Mouse (Mus musculus) heart, adult 18-20 months (tissue): ENCODE measurements around the gene Anapc10. TPM values are rescaled to one million over a fixed set of nuclear protein-coding genes. Genes with fewer than 3 reads are reported as not detected.
"Not testable (repeated sequence)": the region's sequence is repeated elsewhere in the genome, so short reads cannot be mapped to it uniquely, and the experiment has no call there.

Experiments used
- DNase-seq, 2 experiments: peaks; one replicate each; pipeline ENCODE4 v3.0.0; 2021 to 2022; ENCODE audit warnings: mixed read lengths in 1 of 2
- long read RNA-seq, 2 experiments: library from polyadenylated mRNA; stranded (forward); transcript quantifications; one replicate each; pipeline ENCODE4 v2.0.0; 2021
- total RNA-seq, 2 experiments: library from RNA; stranded (reverse); gene quantifications; 2 replicates each; pipeline ENCODE4 v1.2.3; 2021

The Anapc10 gene
- total RNA-seq = 1 to 10 TPM; 4.4 to 5.5 TPM
- long read RNA-seq, experiment 1, partial matches to known transcripts = 2 of 6 reads
- long read RNA-seq, experiment 1, other reads (novel, unspliced or antisense) = 3 of 6 reads
- long read RNA-seq, experiment 2, partial matches to known transcripts = 0 of 4 reads
- long read RNA-seq, experiment 2, other reads (novel, unspliced or antisense) = 2 of 4 reads

DNA sequence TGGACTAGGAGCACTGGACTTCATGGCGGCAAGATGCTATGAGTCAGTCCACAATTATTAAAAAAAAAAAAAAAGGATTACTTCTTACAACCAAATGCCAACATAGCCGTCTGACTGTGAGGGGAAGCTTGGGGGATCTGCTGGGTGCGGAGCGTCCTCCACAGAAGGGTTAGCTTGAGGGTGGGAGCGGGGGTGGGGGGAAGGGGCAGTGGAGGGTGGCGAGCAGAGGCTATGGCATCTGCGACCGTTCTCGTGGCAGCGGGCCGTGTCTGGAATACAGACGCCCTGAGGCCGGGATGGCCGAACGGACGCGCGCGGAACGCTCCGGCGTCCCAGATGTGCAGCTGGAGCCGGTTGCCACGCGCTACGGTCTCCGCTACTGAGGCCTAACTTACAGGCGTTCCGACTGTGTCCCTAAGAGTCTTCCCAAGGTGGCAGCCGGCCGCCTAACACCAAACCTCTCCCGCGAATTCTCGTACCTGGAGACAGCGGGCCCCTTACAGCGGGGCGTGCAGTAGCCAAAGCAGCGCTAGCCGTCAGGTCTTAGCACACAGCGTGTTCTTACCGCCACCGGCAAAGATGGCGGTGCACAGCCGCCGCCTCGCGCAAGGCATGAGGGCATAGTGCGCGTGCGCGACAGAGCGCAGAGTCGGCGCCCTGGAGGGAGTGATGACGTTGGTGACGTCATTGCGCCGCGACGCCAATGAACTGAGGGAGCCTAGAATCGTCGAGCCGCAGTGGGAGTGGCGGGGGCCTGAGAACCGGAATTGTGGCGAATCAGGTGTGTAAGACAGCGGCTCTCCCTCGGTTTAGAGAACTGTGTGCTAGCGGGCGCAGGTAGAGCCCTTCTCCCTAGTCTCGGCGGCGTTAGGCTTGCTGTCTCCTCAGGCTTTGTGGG lies at the start of gene Anapc10, which contains the start of gene Abce1:
TSS of gene Anapc10 (plus strand) at position 757 of the 898 bp plus-strand sequence.
TSS of gene Abce1 (minus strand) at position 677 of the 898 bp plus-strand sequence.
- peak; percentile 98 for DNase-seq

DNA sequence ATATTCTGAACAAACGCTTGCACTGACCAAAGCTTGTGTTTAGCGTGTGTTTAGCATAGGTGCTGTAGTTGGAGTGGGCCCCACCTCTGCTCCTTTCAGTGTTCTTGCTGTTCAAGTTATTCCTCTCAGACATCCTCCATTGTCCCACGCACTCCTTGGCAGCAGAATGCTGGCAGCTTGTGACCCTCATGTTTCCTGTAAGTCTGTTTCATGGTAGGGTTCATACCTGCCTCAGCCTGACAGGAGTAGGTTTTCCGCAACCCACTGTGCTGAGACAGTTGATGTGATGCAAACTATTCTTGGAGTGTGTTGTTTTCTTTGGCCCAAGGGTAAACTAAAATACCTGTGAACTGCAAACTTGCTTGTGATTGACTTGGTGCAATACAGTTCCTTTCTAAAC lies 35.2 kb upstream of the Anapc10 start:
- DNase-seq = no peak

DNA sequence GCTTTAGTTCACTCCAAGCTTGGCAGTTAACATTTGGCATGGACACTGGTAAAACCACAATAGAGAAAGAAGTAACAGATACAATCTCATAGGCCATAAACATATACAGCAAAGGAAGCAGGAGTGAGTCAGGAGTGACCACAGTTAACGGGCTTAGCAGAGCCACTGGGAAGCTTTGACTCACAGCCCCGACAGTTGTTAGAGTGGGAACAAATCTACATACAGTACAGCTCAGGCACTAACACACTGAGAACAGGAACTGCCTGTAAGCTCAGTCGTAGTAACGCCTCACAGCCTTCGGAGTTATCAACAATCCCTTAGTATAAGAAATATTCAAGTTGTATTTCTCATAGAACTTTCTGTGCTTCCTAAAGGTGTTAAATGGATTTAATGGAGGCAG lies 32.6 kb upstream of the Anapc10 start:
- DNase-seq = no peak

DNA sequence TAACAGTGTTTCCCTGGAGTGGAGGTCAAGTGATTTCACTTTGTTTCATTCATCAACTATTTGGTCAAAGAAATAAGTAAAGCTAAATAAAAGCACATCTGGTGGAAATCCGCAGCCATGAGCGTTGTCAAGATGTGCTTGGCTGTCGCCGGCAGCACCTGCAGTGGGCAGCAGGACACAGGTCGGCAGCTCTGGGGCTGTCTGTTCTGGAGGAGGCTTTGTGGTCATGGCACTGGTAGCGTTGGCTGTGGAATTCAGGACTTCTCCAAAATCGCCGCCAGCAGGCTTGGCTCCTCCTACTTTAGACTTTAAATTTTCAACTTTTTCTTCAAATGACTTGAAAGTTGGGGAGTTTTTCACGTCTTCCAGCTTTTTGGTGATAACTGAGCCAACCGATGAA lies 31.5 kb upstream of the Anapc10 start:
- DNase-seq = not testable (repeated sequence)

- DNase-seq = peak; percentile 27 to 39
Measured at GRCm38 (mm10) chr8:79680555-79680954, 31.1 kb upstream of the Anapc10 start.

- DNase-seq = peak in 1 of 2 experiments; percentile 12
Measured at GRCm38 (mm10) chr8:79680965-79681364, 30.7 kb upstream of the Anapc10 start.

DNA sequence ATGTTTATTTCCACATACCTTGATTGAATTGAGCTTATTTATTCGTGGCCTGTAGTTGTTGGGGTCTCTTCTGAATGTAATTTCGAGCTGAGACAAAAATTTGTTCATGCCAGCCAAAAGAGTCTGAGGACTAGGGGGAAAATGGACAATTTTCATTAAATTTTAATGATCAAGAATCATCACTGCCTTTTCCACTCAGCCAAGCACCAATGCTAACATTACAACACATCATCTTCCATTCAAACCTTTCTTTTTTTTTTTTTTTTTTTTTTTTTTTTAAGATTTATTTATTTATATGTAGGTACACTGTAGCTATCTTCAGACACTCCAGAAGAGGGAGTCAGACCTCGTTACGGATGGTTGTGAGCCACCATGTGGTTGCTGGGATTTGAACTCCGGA lies 25.7 kb upstream of the Anapc10 start:
- not testable (repeated sequence) for DNase-seq

DNA sequence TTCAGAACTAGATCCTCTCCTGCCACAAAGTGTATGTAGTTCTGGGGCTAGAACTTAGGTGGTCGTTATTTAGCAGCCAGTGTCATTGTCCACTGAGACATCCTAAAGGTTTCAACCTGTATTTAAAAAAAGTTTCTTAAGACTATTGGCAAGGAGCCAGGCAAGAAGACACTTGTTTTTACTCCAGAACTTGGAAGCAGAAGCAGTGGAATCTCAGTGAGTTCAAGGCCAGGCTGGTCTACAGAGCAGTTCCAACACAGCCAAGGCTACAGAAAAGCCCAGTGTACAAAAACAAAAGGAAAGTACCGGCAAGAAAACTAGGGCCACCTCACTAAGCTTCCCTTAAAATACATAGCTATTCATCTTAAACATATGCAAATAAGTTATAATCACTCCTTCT lies 19.1 kb upstream of the Anapc10 start:
- DNase-seq = no peak

DNA sequence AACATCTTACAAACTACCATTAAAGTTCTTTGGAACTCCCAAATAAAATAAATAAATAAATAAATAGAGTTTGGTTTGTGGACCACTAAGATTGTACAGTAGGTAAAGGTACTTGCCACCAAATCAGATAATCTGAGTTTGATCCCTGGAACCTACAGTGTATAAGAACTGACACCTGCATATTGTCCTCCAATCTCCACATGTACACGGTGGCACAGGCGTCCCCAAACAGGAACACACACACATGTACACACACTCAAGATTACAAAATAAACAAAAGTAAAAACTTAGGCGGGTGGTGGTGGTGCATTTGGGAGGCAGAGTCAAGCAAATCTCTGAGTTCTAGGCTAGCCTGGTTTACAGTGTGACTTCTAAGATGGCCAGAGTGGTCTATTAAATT lies 4.9 kb upstream of the Anapc10 start:
- DNase-seq = no peak

DNA sequence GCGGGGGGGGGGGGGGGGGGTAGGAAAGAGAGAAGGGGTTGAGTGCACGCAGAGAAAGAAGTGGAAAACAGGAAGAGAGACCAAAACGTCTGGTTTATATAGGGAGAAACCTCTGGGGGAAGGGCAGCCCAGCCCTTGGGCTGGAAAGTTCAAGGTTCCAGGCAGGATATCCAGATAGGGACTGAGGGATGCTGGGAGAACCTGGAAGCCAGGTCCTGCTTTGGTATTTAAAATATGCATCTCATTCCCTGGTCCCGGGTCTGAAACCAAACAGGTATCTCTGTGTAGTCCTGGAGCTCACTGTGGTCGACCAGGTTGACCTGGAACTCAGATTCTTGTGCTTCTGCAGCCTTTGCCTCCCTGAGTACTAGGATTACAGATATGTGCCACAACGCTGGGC lies 1.1 kb downstream of the Anapc10 start:
- no peak for DNase-seq

DNA sequence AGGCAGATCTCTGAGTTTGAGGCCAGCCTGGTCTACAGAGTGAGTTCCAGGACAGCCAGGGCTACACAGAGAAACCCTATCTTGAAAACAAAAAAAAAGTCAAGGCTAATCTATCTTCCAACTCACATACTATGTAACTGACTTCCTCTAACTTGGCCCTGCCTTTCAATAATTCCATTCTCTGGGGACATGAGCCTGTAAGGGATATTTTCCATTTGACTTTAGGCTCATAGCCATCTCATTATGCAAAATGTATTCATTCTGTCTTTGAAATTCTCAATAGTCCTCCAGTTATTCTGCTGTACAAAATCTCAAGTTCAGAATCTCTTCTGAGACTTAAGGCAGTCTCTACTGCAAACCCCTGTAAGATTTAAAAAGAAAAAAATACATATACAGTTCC lies 9.9 kb downstream of the Anapc10 start:
- no peak for DNase-seq

DNA sequence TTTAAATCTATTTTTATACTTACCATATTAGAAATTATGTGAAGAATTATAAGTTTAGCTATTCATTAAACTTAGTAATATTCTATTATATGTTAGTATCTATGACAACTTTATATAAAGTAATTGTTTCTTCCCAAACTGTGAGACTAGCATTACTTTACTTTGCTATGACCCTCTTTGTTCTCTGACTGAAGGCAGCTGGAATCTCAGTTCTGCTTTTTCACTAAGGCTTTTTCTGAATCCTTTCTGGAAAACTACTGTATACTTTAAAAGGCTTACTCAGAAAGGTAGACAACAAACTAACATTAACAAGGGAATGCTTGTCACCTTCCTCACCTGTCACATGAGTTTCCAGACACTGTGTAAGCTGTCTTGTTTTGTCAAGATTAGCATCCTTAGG lies 11.7 kb downstream of the Anapc10 start:
- DNase-seq = no peak

GRCm38 (mm10) chr8:79724589-79724988 lies 13.0 kb downstream of the Anapc10 start:
- DNase-seq = no peak

DNA sequence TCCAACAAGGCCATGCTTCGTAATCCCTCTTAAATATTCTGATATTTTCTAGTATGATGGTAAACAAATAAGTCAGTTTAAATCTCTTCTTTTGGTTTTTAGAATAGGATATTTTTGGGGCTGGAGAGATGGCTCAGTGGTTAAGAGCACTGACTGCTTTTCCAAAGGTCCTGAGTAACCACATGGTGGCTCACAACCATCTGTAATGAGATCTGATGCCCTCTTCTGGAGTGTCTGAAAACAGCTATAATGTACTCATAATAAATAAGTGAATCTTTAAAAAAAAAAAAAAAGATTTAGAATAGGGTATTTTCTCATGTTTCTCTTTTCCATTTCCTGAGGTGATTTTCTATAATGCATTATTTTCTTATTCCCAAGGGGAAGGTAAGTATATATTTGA lies 16.3 kb downstream of the Anapc10 start:
- no peak for DNase-seq

- peak; percentile 29 to 45 for DNase-seq
Measured at GRCm38 (mm10) chr8:79734304-79734703, 22.7 kb downstream of the Anapc10 start.

GRCm38 (mm10) chr8:79748171-79748570 lies 36.6 kb downstream of the Anapc10 start:
- DNase-seq = no peak

DNA sequence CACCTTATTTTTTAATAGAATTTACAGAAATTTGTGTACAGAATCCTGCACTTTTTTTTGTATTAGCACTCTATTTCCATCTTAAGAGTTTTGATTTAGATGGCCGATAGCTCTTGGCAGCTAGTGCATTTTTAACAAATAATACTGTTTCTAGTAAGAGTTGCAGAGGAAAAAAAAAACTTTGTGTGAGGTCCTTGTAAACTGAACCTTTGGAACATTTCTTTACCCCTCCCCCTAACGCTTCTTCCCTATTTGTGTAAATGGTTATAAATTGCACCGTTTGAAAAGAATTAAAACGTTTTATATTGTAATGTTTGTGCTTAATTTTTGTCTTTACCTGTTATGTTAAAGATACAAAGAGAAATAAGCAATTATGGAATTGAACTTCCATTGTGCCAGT lies 37.0 kb downstream of the Anapc10 start:
- no peak for DNase-seq

GRCm38 (mm10) chr8:79750305-79750704 lies 38.7 kb downstream of the Anapc10 start:
- DNase-seq = no peak

- DNase-seq = not testable (repeated sequence)
Measured at GRCm38 (mm10) chr8:79794873-79795272, 83.3 kb downstream of the Anapc10 start.

DNA sequence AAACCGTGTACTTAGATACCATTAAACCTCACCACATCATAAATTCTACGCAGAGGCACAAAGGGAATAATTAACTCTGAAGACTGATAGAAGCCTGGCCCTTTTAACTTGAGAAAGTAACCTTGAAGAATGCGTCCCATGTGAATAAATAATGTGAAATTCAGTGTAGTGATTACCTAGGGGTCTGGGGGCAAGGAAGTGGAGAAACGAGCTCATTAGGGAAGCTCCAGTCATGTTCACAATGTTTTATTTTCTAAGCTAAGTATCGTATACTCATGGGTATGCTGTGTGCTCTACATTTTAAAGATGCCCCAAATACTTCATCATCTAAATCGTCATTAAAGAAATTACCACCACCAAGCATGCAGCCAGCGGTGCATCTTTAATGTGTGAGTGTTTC lies 85.1 kb downstream of the Anapc10 start:
- no peak for DNase-seq

GRCm38 (mm10) chr8:79804499-79804898 lies 92.9 kb downstream of the Anapc10 start:
- no peak for DNase-seq

- no peak for DNase-seq
Measured at GRCm38 (mm10) chr8:79806971-79807370, 95.4 kb downstream of the Anapc10 start.

GRCm38 (mm10) chr8:79826534-79826933 lies 114.9 kb downstream of the Anapc10 start:
- DNase-seq = no peak
